Mouse (Mus musculus) spleen, adult 12 weeks (tissue): Measurements from ENCODE around the gene Defb46.

Source experiments
- DNase-seq: peaks from one replicate; pipeline ENCODE4 v3.0.0; 2022; ENCODE audit warnings: low spot score

Gene Defb46

DNA sequence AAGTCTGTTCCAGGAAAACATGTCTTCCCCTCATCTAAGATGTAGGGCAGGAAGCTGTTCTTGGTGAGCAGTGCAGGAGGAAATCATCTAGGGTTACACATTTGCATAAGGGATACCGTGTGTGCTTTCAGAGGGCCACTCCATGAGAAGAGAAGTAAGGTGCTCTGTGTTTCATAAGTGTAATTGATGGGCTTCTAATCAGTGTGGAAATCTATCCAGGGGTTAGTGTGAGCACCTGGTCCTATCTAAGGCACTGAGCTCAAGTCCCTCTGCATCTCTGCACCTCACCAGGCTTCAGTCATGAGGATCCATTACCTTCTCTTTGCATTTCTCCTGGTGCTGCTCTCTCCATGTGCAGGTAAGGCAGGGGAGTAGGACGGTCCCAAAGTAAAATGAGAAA, at the start of gene Defb46:
Defb46 (plus strand) TSS at position 301 of the 400 bp plus-strand sequence.
- no peak for DNase-seq

DNA sequence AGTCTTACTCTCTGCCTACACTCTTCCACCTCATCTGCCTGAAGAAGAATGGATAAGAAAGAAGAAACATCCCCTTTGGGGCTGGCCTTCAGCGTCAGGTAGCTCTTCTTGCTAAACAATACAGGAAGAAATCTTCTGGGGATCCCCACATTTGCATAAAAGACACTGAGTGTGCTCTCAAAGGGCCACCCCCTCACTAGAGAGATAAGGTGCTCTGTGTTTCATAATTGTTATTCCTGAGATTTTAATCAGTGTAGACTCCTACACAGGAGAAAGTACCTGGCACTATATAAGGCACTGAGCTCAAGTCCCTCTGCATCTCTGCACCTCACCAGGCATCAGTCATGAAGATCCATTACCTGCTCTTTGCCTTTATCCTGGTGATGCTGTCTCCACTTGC, 14.6 kb upstream of the Defb46 start, which contains the start of gene Defb6:
Defb6 (plus strand) TSS at position 318 of the 400 bp plus-strand sequence.
- no peak for DNase-seq

DNA sequence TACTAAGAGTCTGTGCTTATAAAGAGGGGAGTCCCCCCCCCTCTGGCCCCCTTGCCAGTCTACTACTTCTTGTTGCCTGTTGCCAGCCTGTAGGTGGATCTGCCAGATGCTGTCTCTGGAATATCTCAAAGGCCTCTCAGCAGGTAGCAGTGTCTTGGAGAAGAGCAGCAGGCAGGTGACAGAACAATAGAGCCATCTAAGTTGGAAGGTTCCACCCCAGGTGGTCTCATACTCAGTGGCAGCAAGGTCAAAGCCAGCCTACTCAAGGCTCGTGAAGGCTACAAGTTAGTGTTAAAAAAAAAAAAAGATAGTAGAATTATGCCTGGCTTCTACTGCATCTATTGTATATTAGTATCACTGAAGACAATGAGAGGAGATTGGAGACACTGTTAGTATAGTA, 1.6 kb upstream of the Defb46 start:
- DNase-seq, result no peak

DNA sequence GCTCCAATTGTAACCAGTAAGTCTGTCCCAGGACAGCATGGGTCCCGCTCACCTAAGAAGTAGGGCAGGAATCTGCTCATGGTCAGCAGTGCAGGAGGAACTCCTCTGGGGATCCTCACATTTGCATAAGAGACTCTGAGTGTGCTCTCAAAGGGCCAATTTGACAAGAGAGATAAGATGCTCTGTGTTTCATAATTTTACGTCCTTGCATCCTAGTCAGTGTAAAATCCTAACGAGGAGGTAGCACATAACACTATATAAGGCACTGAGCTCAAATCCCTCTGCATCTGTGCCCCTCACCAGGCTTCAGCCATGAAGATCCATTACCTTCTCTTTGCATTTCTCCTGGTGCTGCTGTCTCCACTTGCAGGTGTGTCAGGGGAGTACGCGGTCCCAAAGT, 7.6 kb downstream of the Defb46 start, which contains the start of gene Defb5:
Defb5 (plus strand) TSS at position 301 of the 400 bp plus-strand sequence.
- DNase-seq, result no peak

DNA sequence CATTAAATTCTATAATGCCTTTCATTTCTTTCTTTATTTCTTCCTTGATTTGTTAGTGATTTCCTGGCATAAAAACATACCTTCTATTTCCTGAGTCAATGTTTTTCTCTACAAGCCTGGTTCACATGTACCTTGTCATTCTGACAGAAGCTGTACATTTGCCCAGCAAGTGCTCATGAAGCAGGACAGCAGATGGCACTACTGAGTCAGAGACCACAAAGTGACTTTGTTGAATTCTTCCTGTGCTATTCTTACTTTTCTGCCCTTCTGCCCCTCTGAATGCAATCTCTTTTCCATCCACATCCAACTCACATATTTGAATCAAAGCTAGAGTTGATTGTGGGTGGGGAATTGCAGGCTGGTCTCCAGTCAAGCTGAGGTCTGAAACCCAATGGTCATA, 18.4 kb downstream of the Defb46 start:
- no peak for DNase-seq

DNA sequence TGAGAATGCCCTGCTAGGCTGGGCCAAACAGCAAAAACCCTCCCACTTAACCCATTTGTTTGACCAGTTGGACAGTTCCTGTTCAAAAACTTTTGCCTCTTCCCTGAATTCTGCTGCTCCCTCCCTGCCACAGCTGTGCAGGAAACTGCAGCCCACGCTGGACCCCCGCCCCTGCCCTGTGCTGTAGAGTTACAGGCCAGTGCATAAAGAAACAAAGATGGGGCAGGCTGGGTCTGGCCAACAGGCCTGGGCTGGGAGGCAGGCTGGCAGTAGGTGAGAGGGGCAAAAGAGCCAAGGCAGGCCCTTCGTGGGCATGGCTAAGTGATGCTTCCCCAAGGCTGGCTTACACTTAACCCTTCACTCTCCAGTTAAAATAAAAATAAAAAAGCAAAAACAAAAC, 20.0 kb downstream of the Defb46 start:
- no peak for DNase-seq
